In genomic region chr1:39527432-39527831, GRCm38 (mm10) we compare ENCODE assay signal across 9 mouse cellular contexts. TPM values are rescaled to one million over a fixed set of nuclear protein-coding genes. Genes with fewer than 3 reads are reported as not detected.
DNase-seq lines count a peak whose midpoint lies in the region; ATAC-seq and TF ChIP-seq lines count a peak whose summit lies in the region.
"Had no signal": no experiment of that assay in that cellular context is flagged by ENCODE, and none has a peak within 500 bp of the region (broad histone marks: within the 10 kb centered on the region; RNA-seq: fewer than 3 reads in every experiment).

No protein-coding gene starts in this region.

- TF ChIP-seq POLR2A in ES-Bruce4 (IDR thresholded peaks at IDR 0.05; ENCODE audit: insufficient read depth, low read length), result no peak
- no peak for TF ChIP-seq POLR2A in cortical plate, adult 2 months (IDR thresholded peaks at IDR 0.05; ENCODE audit: extremely low read depth, insufficient read depth, low read length)

- WGBS in heart, embryonic 12.5 days, result 10% methylated on average over 7 of the region's 7 CpGs

- no peak overlapping the region for H3K27ac ChIP-seq in ES-Bruce4 (ENCODE audit: insufficient read depth, low read length)
- H3K27ac ChIP-seq in cortical plate, adult 2 months (ENCODE audit: insufficient read depth, low read length), result no peak overlapping the region
- no peak overlapping the region for H3K27ac ChIP-seq in heart, embryonic 12.5 days (ENCODE audit: poor library complexity, severe bottlenecking)
- no peak overlapping the region for H3K27ac ChIP-seq in layer of hippocampus, adult 2 months
- H3K27ac ChIP-seq: limb, embryonic 12.5 days had no signal

- no peak overlapping the region for H3K9ac ChIP-seq in ES-Bruce4 (ENCODE audit: low read depth, poor library complexity, severe bottlenecking)
- H3K9ac ChIP-seq in heart, embryonic 12.5 days, result 0 out of 2 replicates have a peak overlapping the region, but pooled peaks have one; percentile 17
- H3K9ac ChIP-seq: limb, embryonic 12.5 days had no signal

- H3K9me3 ChIP-seq in ES-Bruce4 (replicated peaks; ENCODE audit: control insufficient read depth, insufficient read depth, low read length, poor library complexity, severe bottlenecking), result no peaks in the 10 kb centered on the region
- no peaks in the 10 kb centered on the region for H3K9me3 ChIP-seq in heart, embryonic 12.5 days (replicated peaks)
- H3K9me3 ChIP-seq: limb, embryonic 12.5 days had no signal

- peak; percentile 74 to 90 for DNase-seq in adrenal gland, adult (ENCODE audit: inconsistent age in 2 of 2, low spot score in 1 of 2)
- peak in 1 of 2 experiments; percentile 77 for DNase-seq in layer of hippocampus, adult 2 months (ENCODE audit: low spot score in 2 of 2)
- peak; percentile 86 for DNase-seq in lung, postnatal 14 days
- DNase-seq in right cerebral cortex, postnatal 4 days, result peak; percentile 79
- DNase-seq in yolk sac, embryonic 10.5 days (ENCODE audit: low spot score), result peak; percentile 29

- TF ChIP-seq CTCF in ES-Bruce4 (IDR thresholded peaks at IDR 0.05; ENCODE audit: low read depth, low read length), result peak; percentile 96
- TF ChIP-seq CTCF in cortical plate, adult 2 months (IDR thresholded peaks at IDR 0.05; ENCODE audit: extremely low read depth, insufficient read depth, low read length), result peak; percentile 78
- TF ChIP-seq CTCF in layer of hippocampus, adult 2 months (conservative IDR thresholded peaks at IDR 0.05), result peak; percentile 93

- ATAC-seq in heart, embryonic 12.5 days (ENCODE audit: insufficient number of reproducible peaks, low FRiP score), result no peak

- no peak overlapping the region for H3K4me3 ChIP-seq in ES-Bruce4 (ENCODE audit: low read depth, low read length)
- H3K4me3 ChIP-seq in cortical plate, adult 2 months (ENCODE audit: insufficient read depth, low read length), result no peak overlapping the region
- no peak overlapping the region for H3K4me3 ChIP-seq in heart, embryonic 12.5 days
- no peak overlapping the region for H3K4me3 ChIP-seq in layer of hippocampus, adult 2 months
- H3K4me3 ChIP-seq: limb, embryonic 12.5 days had no signal

- H3K27me3 ChIP-seq in ES-Bruce4 (ENCODE audit: control insufficient read depth, insufficient read depth, low read length, poor library complexity, severe bottlenecking), result no peaks in the 10 kb centered on the region
- no peaks in the 10 kb centered on the region for H3K27me3 ChIP-seq in heart, embryonic 12.5 days (replicated peaks)
- H3K27me3 ChIP-seq: limb, embryonic 12.5 days had no signal

- no peak overlapping the region for H3K4me2 ChIP-seq in heart, embryonic 12.5 days
- H3K4me2 ChIP-seq: limb, embryonic 12.5 days had no signal

- H3K36me3 ChIP-seq in ES-Bruce4 (ENCODE audit: control insufficient read depth, insufficient read depth, low read length, poor library complexity, severe bottlenecking), result no peaks in the 10 kb centered on the region
- no peaks in the 10 kb centered on the region for H3K36me3 ChIP-seq in heart, embryonic 12.5 days
- H3K36me3 ChIP-seq: limb, embryonic 12.5 days had no signal

- TF ChIP-seq EP300 in ES-Bruce4 (IDR thresholded peaks at IDR 0.05; ENCODE audit: insufficient read depth, low read depth, low read length), result no peak

- H3K4me1 ChIP-seq in ES-Bruce4 (ENCODE audit: control insufficient read depth, insufficient read depth, low read length), result peaks cover 1% of the 10 kb centered on the region
- no peaks in the 10 kb centered on the region for H3K4me1 ChIP-seq in cortical plate, adult 2 months (ENCODE audit: control insufficient read depth, insufficient read depth, low read length)
- H3K4me1 ChIP-seq in heart, embryonic 12.5 days (replicated peaks), result no peaks in the 10 kb centered on the region
- H3K4me1 ChIP-seq: limb, embryonic 12.5 days had no signal

RNA-seq across cellular contexts. Expression of gene Cnot11, which starts 7.4 kb away (rescaled TPM):
- 60.0 and 73.3 TPM in 2 replicates for polyA plus RNA-seq in ES-Bruce4 (2011; ENCODE audit: insufficient read depth, insufficient read length, low read depth, missing spikeins)
- 18.8 and 18.9 TPM in 2 replicates for polyA plus RNA-seq in cortical plate, adult 2 months (2012; rRNA removed)
- polyA plus RNA-seq in heart, embryonic 12.5 days (2016; fragmentation: Nextera tagmentation; extraction: Ambion mirVana), result 22.9 and 23.7 TPM in 2 replicates
- 10 to 100 TPM; 23.3 to 24.2 TPM for total RNA-seq in layer of hippocampus, adult 2 months (2021)

RNA-seq across cellular contexts. Expression of gene Tbc1d8, which starts 48.9 kb away (rescaled TPM):
- 34.6 and 35.2 TPM in 2 replicates for polyA plus RNA-seq in ES-Bruce4 (2011; ENCODE audit: insufficient read depth, insufficient read length, low read depth, missing spikeins)
- polyA plus RNA-seq in cortical plate, adult 2 months (2012; rRNA removed), result 15.1 and 20.3 TPM in 2 replicates
- 14.1 and 15.5 TPM in 2 replicates for polyA plus RNA-seq in heart, embryonic 12.5 days (2016; fragmentation: Nextera tagmentation; extraction: Ambion mirVana)
- 10 to 100 TPM; 10.6 to 14.3 TPM for total RNA-seq in layer of hippocampus, adult 2 months (2021)

RNA-seq across cellular contexts. Expression of gene Rnf149, which starts 49.8 kb away (rescaled TPM):
- 25.4 and 35.4 TPM in 2 replicates for polyA plus RNA-seq in ES-Bruce4 (2011; ENCODE audit: insufficient read depth, insufficient read length, low read depth, missing spikeins)
- 22.4 and 23.0 TPM in 2 replicates for polyA plus RNA-seq in cortical plate, adult 2 months (2012; rRNA removed)
- polyA plus RNA-seq in heart, embryonic 12.5 days (2016; fragmentation: Nextera tagmentation; extraction: Ambion mirVana), result 21.0 and 22.0 TPM in 2 replicates
- 10 to 100 TPM; 35.4 to 36.3 TPM for total RNA-seq in layer of hippocampus, adult 2 months (2021)
